Mouse (Mus musculus) C2C12 (cell line): ENCODE results near the gene Kcnt2. TPM values are rescaled to one million over a fixed set of nuclear protein-coding genes. Genes with fewer than 3 reads are reported as not detected.
A peak's percentile ranks its signal among the peaks of the same experiment; 100 is the strongest.

Source experiments
- H3K27me3 ChIP-seq: one replicate; pipeline ENCODE4 v1.6.1; 2011; ENCODE audit not compliant: control insufficient read depth, insufficient read depth, insufficient read length
- H3K36me3 ChIP-seq: one replicate; pipeline ENCODE4 v1.6.1; 2011; ENCODE audit not compliant: control insufficient read depth, insufficient read depth
- H3K4me3 ChIP-seq: one replicate; pipeline ENCODE4 v1.5.1; 2011; ENCODE audit warnings: mild to moderate bottlenecking, control low read depth; ENCODE audit not compliant: poor library complexity, insufficient read depth, severe bottlenecking
- H3K79me2 ChIP-seq: one replicate; pipeline ENCODE4 v1.6.1; 2011; ENCODE audit not compliant: control insufficient read depth, insufficient read depth
- H3K79me3 ChIP-seq: one replicate; pipeline ENCODE4 v1.6.1; 2011; ENCODE audit warnings: low read depth, control low read depth
- H3ac ChIP-seq: one replicate; pipeline ENCODE3; 2011; ENCODE audit warnings: low read depth; ENCODE audit not compliant: control insufficient read depth, insufficient read length
- CEBPB ChIP-seq: IDR thresholded peaks from one replicate; pipeline ENCODE4 v1.6.1; 2011; ENCODE audit warnings: low read depth, mild to moderate bottlenecking, control low read depth, moderate library complexity
- CTCF ChIP-seq: IDR thresholded peaks from one replicate; pipeline ENCODE4 v1.5.1; 2011; ENCODE audit not compliant: control insufficient read depth, insufficient read depth, insufficient read length
- FOSL1 ChIP-seq: IDR thresholded peaks from one replicate; pipeline ENCODE4 v1.8.0; 2011; ENCODE audit warnings: mild to moderate bottlenecking, low read length; ENCODE audit not compliant: poor library complexity, insufficient read depth, severe bottlenecking
- MAX ChIP-seq: IDR thresholded peaks from one replicate; pipeline ENCODE4 v1.6.1; 2011; ENCODE audit warnings: mild to moderate bottlenecking, control low read depth
- MYOD1 ChIP-seq: IDR thresholded peaks from one replicate; pipeline ENCODE4 v1.6.1; 2011; ENCODE audit warnings: low read depth; ENCODE audit not compliant: control insufficient read depth, insufficient read length
- MYOG ChIP-seq: IDR thresholded peaks from one replicate; pipeline ENCODE4 v1.6.1; 2011; ENCODE audit not compliant: control insufficient read depth, insufficient read length; ENCODE audit errors: extremely low read depth
- USF1 ChIP-seq: IDR thresholded peaks from one replicate; pipeline ENCODE4 v1.6.1; 2011; ENCODE audit warnings: low read depth, mild to moderate bottlenecking, control low read depth, moderate library complexity
- polyA plus RNA-seq: library from polyadenylated mRNA; unstranded; fragments of >200 nt; fragmentation: generic; extraction: Trizol; gene quantifications from one replicate; pipeline ENCODE4 v1.2.1, GENCODE M21; 2012; ENCODE audit warnings: missing spikeins

The Kcnt2 gene
- polyA plus RNA-seq, 1 experiment: 0.01 TPM

DNA sequence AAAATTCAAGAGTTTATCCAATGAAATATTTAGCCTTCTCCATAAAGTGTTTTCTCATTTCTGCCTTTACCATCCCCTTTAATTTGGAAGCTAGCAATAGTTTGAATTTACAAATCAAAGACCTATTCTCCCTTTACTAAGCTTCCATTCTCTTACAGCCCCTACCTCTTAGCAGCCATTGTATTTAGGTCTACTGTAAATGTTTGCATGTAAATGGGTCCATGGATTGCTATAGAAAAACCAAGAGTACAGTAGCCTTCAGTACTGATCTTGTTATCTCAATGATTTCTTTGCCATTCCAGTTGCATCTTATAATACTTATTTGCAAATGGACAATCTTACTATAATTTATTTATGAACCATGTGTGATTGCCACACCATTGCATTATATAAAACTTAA, 267.5 kb downstream of the Kcnt2 start:
- no peak overlapping the region for H3ac ChIP-seq
- TF ChIP-seq MAX (no peak), CTCF (no peak), USF1 (no peak), FOSL1 (no peak), CEBPB (no peak), MYOD1 (no peak), MYOG (no peak)
- H3K36me3 ChIP-seq: no peaks in the 10 kb centered on the region
- H3K79me2 ChIP-seq: no peaks in the 10 kb centered on the region
- H3K27me3 ChIP-seq: no peaks in the 10 kb centered on the region
- H3K4me3 ChIP-seq: no peak overlapping the region
- no peaks in the 10 kb centered on the region for H3K79me3 ChIP-seq

DNA sequence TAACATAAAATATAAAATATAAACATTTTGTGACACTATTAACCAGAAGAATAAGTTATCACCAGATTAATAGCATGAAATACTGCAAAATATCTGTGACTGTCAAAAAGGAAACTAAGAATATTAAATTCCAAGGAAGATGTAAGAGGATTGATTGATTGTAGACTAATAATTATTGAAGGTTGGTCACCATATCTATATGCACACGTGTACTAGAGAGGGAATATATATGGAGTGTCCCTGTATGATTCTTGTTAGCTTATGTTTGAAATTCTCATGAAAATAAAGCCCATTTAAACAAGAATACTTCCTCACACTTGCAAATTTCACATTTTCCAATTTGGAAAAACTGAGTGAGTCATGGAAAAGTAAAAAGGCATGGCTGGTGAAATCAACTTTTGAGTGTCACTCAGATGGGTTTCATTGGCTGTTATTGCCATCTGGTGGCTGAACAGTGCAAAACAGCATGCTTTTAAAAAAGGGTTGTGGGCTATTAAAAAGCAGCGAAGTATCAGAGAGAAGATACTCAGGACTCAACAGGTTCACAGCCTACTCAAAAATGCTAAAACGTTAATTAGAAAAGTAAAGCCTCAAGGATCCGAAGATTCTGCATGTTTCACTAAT, 285.4 kb downstream of the Kcnt2 start:
- Histone ChIP-seq H3K79me3 (no peaks in the 10 kb centered on the region), H3K27me3 (no peaks in the 10 kb centered on the region), H3K79me2 (no peaks in the 10 kb centered on the region), H3K4me3 (no peak overlapping the region), H3ac (no peak overlapping the region), H3K36me3 (no peaks in the 10 kb centered on the region)
- TF ChIP-seq MAX (peak; percentile 39), MYOG (no peak), CEBPB (no peak)

DNA sequence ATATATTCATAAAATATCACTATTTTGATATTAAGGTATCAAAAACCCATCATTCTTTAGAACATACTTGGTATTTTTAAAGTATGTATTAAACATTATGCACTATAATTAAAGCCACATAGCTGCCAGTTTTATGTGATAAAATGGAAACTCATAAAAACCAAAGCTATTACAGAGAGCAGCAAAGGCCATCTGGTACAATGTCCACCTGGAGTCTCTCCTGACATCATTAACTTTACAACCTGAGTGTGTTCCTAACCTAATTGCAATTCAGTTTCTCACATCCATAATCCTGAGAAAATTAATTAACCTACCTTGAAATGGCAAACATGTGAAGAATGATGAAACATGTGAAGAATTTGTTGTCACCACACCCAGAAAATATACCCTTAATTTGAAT, 288.9 kb downstream of the Kcnt2 start:
- TF ChIP-seq CTCF (no peak), MYOD1 (no peak), FOSL1 (no peak), CEBPB (no peak), MYOG (no peak), USF1 (no peak), MAX (no peak)
- Histone ChIP-seq H3K36me3 (no peaks in the 10 kb centered on the region), H3K4me3 (no peak overlapping the region), H3K79me2 (no peaks in the 10 kb centered on the region), H3K79me3 (no peaks in the 10 kb centered on the region), H3ac (no peak overlapping the region), H3K27me3 (no peaks in the 10 kb centered on the region)

DNA sequence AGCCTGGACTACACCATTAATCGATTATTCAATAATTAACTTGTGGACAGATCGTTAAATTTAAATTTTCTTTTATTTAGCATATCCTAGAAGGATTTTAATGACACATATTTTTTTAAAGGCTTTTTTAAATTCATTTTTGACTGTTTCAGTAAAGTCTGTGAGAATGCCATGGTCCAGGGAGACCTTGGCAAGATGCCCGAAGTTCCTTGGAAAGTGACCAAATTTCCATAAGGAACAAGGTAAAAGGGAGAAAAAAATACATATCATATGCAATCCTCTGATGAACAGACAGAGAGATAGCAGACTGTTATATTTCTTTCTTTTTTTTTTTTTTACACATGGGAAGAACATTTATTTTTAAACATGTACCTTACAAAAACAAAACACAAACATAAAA, 296.1 kb downstream of the Kcnt2 start:
- no peaks in the 10 kb centered on the region for H3K79me3 ChIP-seq

DNA sequence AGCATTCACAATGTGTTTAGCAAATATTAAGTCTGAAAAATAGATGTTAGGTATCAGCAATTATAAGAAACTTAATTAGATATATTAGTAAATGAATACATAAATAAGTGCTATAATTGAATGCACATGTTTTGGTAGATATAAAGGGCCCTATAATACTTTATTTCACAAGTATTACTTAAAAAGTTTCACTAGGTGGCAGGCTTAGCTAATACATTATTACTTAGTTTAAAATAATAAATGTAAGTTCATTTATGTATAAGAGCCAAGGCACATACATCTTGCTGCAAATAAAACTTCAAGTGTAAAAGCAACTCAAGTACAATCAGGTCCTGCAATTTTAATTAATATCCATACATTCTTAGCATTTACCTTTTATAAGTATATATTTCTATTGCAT, 302.8 kb downstream of the Kcnt2 start:
- H3ac ChIP-seq: no peak overlapping the region
- TF ChIP-seq CTCF (no peak), MYOD1 (no peak), CEBPB (no peak), MYOG (no peak), FOSL1 (no peak), MAX (no peak), USF1 (no peak)
- H3K4me3 ChIP-seq: no peak overlapping the region
- H3K79me2 ChIP-seq: no peaks in the 10 kb centered on the region
- H3K79me3 ChIP-seq: no peaks in the 10 kb centered on the region
- no peaks in the 10 kb centered on the region for H3K36me3 ChIP-seq
- H3K27me3 ChIP-seq: no peaks in the 10 kb centered on the region

More for the DNA sequence above, 296.1 kb downstream of the Kcnt2 start:
- no peaks in the 10 kb centered on the region for H3K27me3 ChIP-seq
- TF ChIP-seq USF1: no peak
- no peak for TF ChIP-seq CTCF
- no peak for TF ChIP-seq MYOD1
- TF ChIP-seq CEBPB: no peak
- TF ChIP-seq MYOG: no peak
- TF ChIP-seq MAX: no peak
- TF ChIP-seq FOSL1: no peak
- no peak overlapping the region for H3K4me3 ChIP-seq
- H3ac ChIP-seq: no peak overlapping the region
- no peaks in the 10 kb centered on the region for H3K79me2 ChIP-seq
- no peaks in the 10 kb centered on the region for H3K36me3 ChIP-seq

DNA sequence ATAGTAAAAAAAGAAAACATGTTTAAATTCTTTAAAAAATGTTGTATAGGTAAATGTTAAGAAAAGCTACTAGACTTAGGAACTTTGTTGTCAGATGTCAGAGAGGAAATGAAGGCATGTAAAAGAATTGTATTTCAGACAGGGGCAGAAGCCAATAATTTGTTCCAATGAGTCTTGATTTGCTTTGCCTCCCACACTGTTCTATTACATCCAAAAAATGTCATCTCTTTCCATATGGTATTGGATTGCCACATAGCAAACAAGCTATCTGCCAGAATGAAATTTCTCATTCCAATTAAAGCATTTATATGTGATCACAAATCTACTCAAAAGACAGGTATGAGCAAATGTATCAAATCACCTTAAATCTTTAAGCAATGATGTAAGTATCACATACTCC, 314.8 kb downstream of the Kcnt2 start:
- Histone ChIP-seq H3K36me3 (no peaks in the 10 kb centered on the region), H3K79me3 (no peaks in the 10 kb centered on the region), H3ac (no peak overlapping the region), H3K4me3 (no peak overlapping the region), H3K79me2 (no peaks in the 10 kb centered on the region), H3K27me3 (no peaks in the 10 kb centered on the region)
- no peak for TF ChIP-seq MYOG
- TF ChIP-seq CTCF: no peak
- no peak for TF ChIP-seq CEBPB
- TF ChIP-seq USF1: no peak
- TF ChIP-seq FOSL1: no peak
- TF ChIP-seq MYOD1: no peak
- TF ChIP-seq MAX: no peak
